Mouse (Mus musculus): ENCODE data around the gene Kif16b. TPM values are rescaled to one million over a fixed set of nuclear protein-coding genes. Genes with fewer than 3 reads are reported as not detected.

Gene Kif16b
- total and polyA plus RNA-seq, 3 experiments, result 10.7 to 32.0 (median 13.0) TPM

- DNase-seq (ENCODE audit: low read depth, low spot score), result no peak
- H3K4me3 ChIP-seq (ENCODE audit: control insufficient read depth in 1 of 2, insufficient read depth in 1 of 2, low read depth in 2 of 2, low read length in 2 of 2), result no peak overlapping the region
- H3K79me2 ChIP-seq (ENCODE audit: control insufficient read depth, insufficient read depth, low read length, poor library complexity), result no peaks in the 10 kb centered on the region
- H3K27me3 ChIP-seq (ENCODE audit: control insufficient read depth in 1 of 2, insufficient read depth in 2 of 2, low read length in 2 of 2), result no peaks in the 10 kb centered on the region
- H3K27ac ChIP-seq (ENCODE audit: control insufficient read depth, low read depth, low read length), result no peak overlapping the region
- no peaks in the 10 kb centered on the region for H3K36me3 ChIP-seq (ENCODE audit: control insufficient read depth in 1 of 2, insufficient read depth in 2 of 2, low read length in 2 of 2)
- no peaks in the 10 kb centered on the region for H3K9me3 ChIP-seq (replicated peaks; ENCODE audit: insufficient read depth, low read length)
- no peak overlapping the region for H3K9ac ChIP-seq (ENCODE audit: control insufficient read depth, low read depth, low read length, poor library complexity, severe bottlenecking)
- H3K4me1 ChIP-seq (ENCODE audit: control insufficient read depth in 1 of 2, insufficient read depth in 2 of 2, low read length in 2 of 2), result no peaks in the 10 kb centered on the region
- TF ChIP-seq RCOR1 (IDR thresholded peaks at IDR 0.05; ENCODE audit: low read depth, low read length) (no peak), TCF12 (IDR thresholded peaks at IDR 0.05; ENCODE audit: low read depth, low read length) (no peak), POLR2A (IDR thresholded peaks at IDR 0.05; ENCODE audit: control insufficient read depth in 1 of 2, insufficient read depth in 1 of 2, low read depth in 1 of 2, low read length in 2 of 2, poor library complexity in 1 of 2) (no peak), KAT2A (conservative IDR thresholded peaks at IDR 0.05; ENCODE audit: low read depth, low read length) (no peak), E2F4 (IDR thresholded peaks at IDR 0.05; ENCODE audit: borderline replicate concordance, low read depth, low read length) (no peak), TAL1 (IDR thresholded peaks at IDR 0.05; ENCODE audit: low read length) (no peak), USF1 (IDR thresholded peaks at IDR 0.05; ENCODE audit: low read depth, low read length) (no peak), MAX (IDR thresholded peaks at IDR 0.05; ENCODE audit: low read length) (no peak), BHLHE40 (IDR thresholded peaks at IDR 0.05; ENCODE audit: borderline replicate concordance, low read depth, low read length) (no peak), UBTF (IDR thresholded peaks at IDR 0.05; ENCODE audit: borderline replicate concordance, insufficient read depth, low read depth, low read length) (no peak)
Measured at GRCm38 (mm10) chr2:142621152-142621551, 280.2 kb downstream of the Kif16b start.

GRCm38 (mm10) chr2:142619926-142620325 is 281.4 kb downstream of the Kif16b start:
- no peaks in the 10 kb centered on the region for H3K9me3 ChIP-seq (replicated peaks; ENCODE audit: insufficient read depth, low read length)

GRCm38 (mm10) chr2:142614535-142614934 is 286.8 kb downstream of the Kif16b start:
- Histone ChIP-seq H3K9ac (ENCODE audit: control insufficient read depth, low read depth, low read length, poor library complexity, severe bottlenecking) (no peak overlapping the region), H3K9me3 (replicated peaks; ENCODE audit: insufficient read depth, low read length) (no peaks in the 10 kb centered on the region), H3K4me1 (ENCODE audit: control insufficient read depth in 1 of 2, insufficient read depth in 2 of 2, low read length in 2 of 2) (no peaks in the 10 kb centered on the region), H3K4me3 (ENCODE audit: control insufficient read depth in 1 of 2, insufficient read depth in 1 of 2, low read depth in 2 of 2, low read length in 2 of 2) (no peak overlapping the region), H3K27ac (ENCODE audit: control insufficient read depth, low read depth, low read length) (no peak overlapping the region), H3K79me2 (ENCODE audit: control insufficient read depth, insufficient read depth, low read length, poor library complexity) (no peaks in the 10 kb centered on the region), H3K36me3 (ENCODE audit: control insufficient read depth in 1 of 2, insufficient read depth in 2 of 2, low read length in 2 of 2) (no peaks in the 10 kb centered on the region), H3K27me3 (ENCODE audit: control insufficient read depth in 1 of 2, insufficient read depth in 2 of 2, low read length in 2 of 2) (no peaks in the 10 kb centered on the region)
- DNase-seq (ENCODE audit: low read depth, low spot score), result no peak
- TF ChIP-seq SMC3 (IDR thresholded peaks at IDR 0.05; ENCODE audit: low read depth, low read length), result no peak
- TF ChIP-seq USF2 (IDR thresholded peaks at IDR 0.05; ENCODE audit: borderline replicate concordance in 1 of 2, insufficient read depth in 1 of 2, low read depth in 1 of 2, low read length in 2 of 2), result no peak
- TF ChIP-seq NELFE (IDR thresholded peaks at IDR 0.05; ENCODE audit: low read depth, low read length), result no peak

More at GRCm38 (mm10) chr2:142619926-142620325, 281.4 kb downstream of the Kif16b start:
- Histone ChIP-seq H3K4me1 (ENCODE audit: control insufficient read depth in 1 of 2, insufficient read depth in 2 of 2, low read length in 2 of 2) (no peaks in the 10 kb centered on the region), H3K27me3 (ENCODE audit: control insufficient read depth in 1 of 2, insufficient read depth in 2 of 2, low read length in 2 of 2) (no peaks in the 10 kb centered on the region), H3K27ac (ENCODE audit: control insufficient read depth, low read depth, low read length) (no peak overlapping the region), H3K9ac (ENCODE audit: control insufficient read depth, low read depth, low read length, poor library complexity, severe bottlenecking) (no peak overlapping the region), H3K79me2 (ENCODE audit: control insufficient read depth, insufficient read depth, low read length, poor library complexity) (no peaks in the 10 kb centered on the region), H3K36me3 (ENCODE audit: control insufficient read depth in 1 of 2, insufficient read depth in 2 of 2, low read length in 2 of 2) (no peaks in the 10 kb centered on the region), H3K4me3 (ENCODE audit: control insufficient read depth in 1 of 2, insufficient read depth in 1 of 2, low read depth in 2 of 2, low read length in 2 of 2) (no peak overlapping the region)
- DNase-seq (ENCODE audit: low read depth, low spot score), result no peak
- TF ChIP-seq POLR2AphosphoS2 (IDR thresholded peaks at IDR 0.05; ENCODE audit: low read length), result no peak
- TF ChIP-seq EP300 (IDR thresholded peaks at IDR 0.05; ENCODE audit: low read depth in 1 of 2, low read length in 2 of 2), result no peak
- no peak for TF ChIP-seq RAD21 (IDR thresholded peaks at IDR 0.05; ENCODE audit: low read depth, low read length)
- TF ChIP-seq GABPA (IDR thresholded peaks at IDR 0.05; ENCODE audit: low read depth, low read length), result no peak
- no peak for TF ChIP-seq ZC3H11A (IDR thresholded peaks at IDR 0.05; ENCODE audit: low read depth, low read length)
- TF ChIP-seq USF1 (IDR thresholded peaks at IDR 0.05; ENCODE audit: low read depth, low read length), result no peak
